Mouse (Mus musculus) ES-Bruce4 (cell line): ENCODE measurements around the gene Jun. TPM values are rescaled to one million over a fixed set of nuclear protein-coding genes. Genes with fewer than 3 reads are reported as not detected.

Experiments
- H3K27ac ChIP-seq: 2 replicates; pipeline ENCODE4 v1.5.1; 2012; ENCODE audit warnings: low read length, inconsistent platforms; ENCODE audit not compliant: insufficient read depth
- H3K27me3 ChIP-seq: 2 replicates; pipeline ENCODE4 v1.6.1; 2012; ENCODE audit warnings: mild to moderate bottlenecking, low read length, inconsistent platforms; ENCODE audit not compliant: control insufficient read depth, poor library complexity, insufficient read depth, severe bottlenecking
- H3K36me3 ChIP-seq: 2 replicates; pipeline ENCODE4 v1.6.1; 2012; ENCODE audit warnings: inconsistent platforms, mild to moderate bottlenecking, low read length, moderate library complexity; ENCODE audit not compliant: control insufficient read depth, poor library complexity, insufficient read depth, severe bottlenecking
- H3K4me1 ChIP-seq: one replicate; pipeline ENCODE4 v1.8.1; 2011; ENCODE audit warnings: low read length; ENCODE audit not compliant: control insufficient read depth, insufficient read depth
- H3K4me3 ChIP-seq: 2 replicates; pipeline ENCODE4 v1.5.1; 2011; ENCODE audit warnings: low read depth, mild to moderate bottlenecking, low read length
- H3K9ac ChIP-seq: 2 replicates; pipeline ENCODE4 v1.6.1; 2012; ENCODE audit warnings: low read depth, mild to moderate bottlenecking, inconsistent platforms; ENCODE audit not compliant: poor library complexity, severe bottlenecking
- H3K9me3 ChIP-seq: replicated peaks from 2 replicates; pipeline ENCODE4 v1.6.1; 2012; ENCODE audit warnings: mild to moderate bottlenecking, low read length, inconsistent platforms; ENCODE audit not compliant: control insufficient read depth, poor library complexity, insufficient read depth, severe bottlenecking
- CTCF ChIP-seq: IDR thresholded peaks from one replicate; pipeline ENCODE4 v1.8.1; 2011; ENCODE audit warnings: low read depth, low read length
- EP300 ChIP-seq: IDR thresholded peaks from 2 replicates; pipeline ENCODE4 v1.6.1; 2011; ENCODE audit warnings: low read depth, low read length; ENCODE audit not compliant: insufficient read depth
- POLR2A ChIP-seq: IDR thresholded peaks from one replicate; pipeline ENCODE4 v1.8.1; 2011; ENCODE audit warnings: low read length; ENCODE audit not compliant: insufficient read depth
- polyA plus RNA-seq: library from polyadenylated mRNA; stranded (reverse); fragments of >200 nt; gene quantifications from 2 replicates; pipeline ENCODE4 v1.2.4, GENCODE M21; 2011; ENCODE audit warnings: low read depth; ENCODE audit not compliant: missing spikeins, insufficient read depth, insufficient read length

The Jun gene
- polyA plus RNA-seq, result 16.7 and 17.9 TPM in 2 replicates

DNA sequence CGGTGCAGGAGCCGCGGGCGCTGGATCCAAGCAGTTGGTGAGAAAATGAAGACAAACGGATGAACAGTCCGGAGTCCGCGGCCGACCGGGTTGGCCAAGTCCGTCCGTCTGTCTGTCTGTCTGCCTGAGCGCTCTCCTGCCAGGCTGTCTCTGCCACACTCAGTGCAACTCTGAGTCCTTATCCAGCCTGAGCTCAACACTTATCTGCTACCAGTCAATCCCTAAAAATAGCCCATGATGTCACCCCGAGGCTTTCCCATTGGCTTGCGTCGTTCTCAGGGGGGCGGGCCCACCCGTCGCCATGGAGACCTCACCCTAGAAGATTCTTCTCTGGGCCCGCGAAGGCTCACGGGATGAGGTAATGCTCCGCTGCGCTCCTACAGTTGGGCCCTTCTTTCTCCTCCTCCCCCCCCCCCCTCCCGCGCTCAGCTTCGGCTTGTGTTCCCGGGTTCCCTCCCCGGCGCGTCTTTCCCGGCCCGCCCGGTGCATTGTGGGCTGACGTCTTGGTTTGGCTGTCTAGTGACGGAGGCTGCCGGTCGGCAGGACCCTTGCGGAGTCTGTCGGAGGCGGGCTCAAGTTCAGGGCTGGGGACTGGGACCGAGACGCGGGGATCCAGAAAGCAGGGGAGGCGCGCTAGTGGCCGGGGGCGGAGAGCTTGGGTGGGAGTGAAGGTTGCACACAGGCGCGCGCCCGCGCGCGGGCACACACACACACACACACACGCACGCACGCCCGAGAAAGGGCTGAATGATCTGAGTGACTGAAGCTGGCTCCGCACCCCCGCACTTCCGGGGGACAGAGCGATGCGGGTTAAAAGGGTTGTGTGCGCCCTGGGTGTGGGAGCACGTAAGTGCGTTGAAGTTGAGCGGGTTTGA, at the start of gene Jun:
Gene Jun, minus strand, starts transcription at position 198 of the 875 bp plus-strand sequence.
- Histone ChIP-seq H3K4me1 (no peaks in the 10 kb centered on the region), H3K9ac (peak within 1 kb of the TSS; percentile 85), H3K4me3 (peak within 1 kb of the TSS; percentile 88), H3K36me3 (no peaks in the 10 kb centered on the region), H3K27me3 (no peaks in the 10 kb centered on the region), H3K27ac (peak within 1 kb of the TSS; percentile 56), H3K9me3 (no peaks in the 10 kb centered on the region)
- TF ChIP-seq POLR2A (peak; percentile 97), CTCF (no peak), EP300 (0 out of 2 replicates have a peak, but pooled peaks have one; percentile 5)

DNA sequence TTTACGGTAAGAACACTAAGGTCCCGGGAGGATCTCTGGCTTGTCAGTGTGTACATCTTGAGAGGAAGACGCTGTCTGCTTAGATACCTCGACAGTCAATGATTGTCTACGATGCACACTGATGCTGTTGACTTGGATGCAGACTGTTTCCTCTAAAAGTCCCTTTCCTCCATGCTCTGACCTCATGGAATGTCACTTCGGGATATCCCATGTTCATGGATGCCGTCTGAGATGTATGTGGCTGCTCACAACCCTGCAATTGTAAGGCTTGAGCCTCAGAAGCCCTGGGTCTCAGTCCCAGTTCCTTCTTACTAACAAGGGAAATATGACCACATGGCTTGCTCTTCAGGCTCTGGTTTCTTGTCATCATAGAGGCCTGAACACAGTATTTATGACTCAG, 49.7 kb upstream of the Jun start:
- H3K27me3 ChIP-seq, result no peaks in the 10 kb centered on the region
- H3K9ac ChIP-seq, result no peak overlapping the region
- H3K4me3 ChIP-seq, result no peak overlapping the region
- H3K9me3 ChIP-seq, result no peaks in the 10 kb centered on the region
- TF ChIP-seq CTCF (no peak), EP300 (no peak), POLR2A (no peak)
- no peaks in the 10 kb centered on the region for H3K36me3 ChIP-seq
- no peak overlapping the region for H3K27ac ChIP-seq
- no peaks in the 10 kb centered on the region for H3K4me1 ChIP-seq

DNA sequence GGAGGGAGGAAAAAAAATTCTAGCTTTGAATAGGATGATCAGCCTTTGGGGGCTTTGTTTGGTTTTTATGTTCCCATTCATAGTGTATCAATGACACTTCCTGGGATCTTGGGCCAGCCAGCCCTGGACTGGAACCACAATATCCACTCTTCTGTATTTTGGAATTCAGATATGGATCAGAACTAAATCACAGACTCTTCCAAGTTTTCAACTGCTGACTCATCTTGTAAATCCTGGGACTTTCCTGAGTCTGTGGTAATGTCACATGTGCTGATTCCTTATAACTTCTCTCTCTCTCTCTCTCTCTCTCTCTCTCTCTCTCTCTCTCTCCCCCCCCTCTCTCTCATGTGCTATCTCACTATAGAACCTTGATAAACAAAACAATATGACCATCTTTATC, 48.7 kb upstream of the Jun start:
- Histone ChIP-seq H3K4me1 (no peaks in the 10 kb centered on the region), H3K4me3 (no peak overlapping the region), H3K36me3 (no peaks in the 10 kb centered on the region), H3K27me3 (no peaks in the 10 kb centered on the region), H3K27ac (no peak overlapping the region), H3K9me3 (no peaks in the 10 kb centered on the region), H3K9ac (no peak overlapping the region)
- TF ChIP-seq CTCF (no peak), POLR2A (no peak), EP300 (no peak)

DNA sequence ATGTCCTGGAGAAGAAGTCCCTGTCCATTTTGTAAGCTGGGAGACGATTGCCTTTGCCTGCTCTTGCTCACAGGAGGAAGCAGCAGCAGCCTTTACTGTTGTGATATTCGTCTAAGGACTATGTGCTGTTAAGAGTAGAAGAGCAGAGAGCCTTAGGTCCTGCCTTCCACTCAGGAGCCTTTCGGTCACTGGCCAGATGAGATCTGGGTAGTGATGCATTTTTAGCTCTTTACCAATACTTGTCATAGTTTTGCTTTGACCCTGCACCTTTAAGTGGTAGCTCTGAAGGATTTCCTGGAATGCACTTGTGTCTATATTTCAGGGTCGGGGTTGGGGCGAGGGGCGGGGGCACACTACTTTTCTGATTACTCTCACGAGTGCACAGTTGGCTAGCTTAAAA, 47.4 kb upstream of the Jun start:
- H3K27me3 ChIP-seq, result no peaks in the 10 kb centered on the region
- no peaks in the 10 kb centered on the region for H3K36me3 ChIP-seq
- H3K4me3 ChIP-seq, result no peak overlapping the region
- H3K9me3 ChIP-seq, result no peaks in the 10 kb centered on the region
- no peak overlapping the region for H3K9ac ChIP-seq
- peaks cover 2% of the 10 kb centered on the region for H3K4me1 ChIP-seq
- TF ChIP-seq POLR2A, result no peak
- TF ChIP-seq CTCF, result no peak
- TF ChIP-seq EP300, result no peak
- H3K27ac ChIP-seq, result no peak overlapping the region

DNA sequence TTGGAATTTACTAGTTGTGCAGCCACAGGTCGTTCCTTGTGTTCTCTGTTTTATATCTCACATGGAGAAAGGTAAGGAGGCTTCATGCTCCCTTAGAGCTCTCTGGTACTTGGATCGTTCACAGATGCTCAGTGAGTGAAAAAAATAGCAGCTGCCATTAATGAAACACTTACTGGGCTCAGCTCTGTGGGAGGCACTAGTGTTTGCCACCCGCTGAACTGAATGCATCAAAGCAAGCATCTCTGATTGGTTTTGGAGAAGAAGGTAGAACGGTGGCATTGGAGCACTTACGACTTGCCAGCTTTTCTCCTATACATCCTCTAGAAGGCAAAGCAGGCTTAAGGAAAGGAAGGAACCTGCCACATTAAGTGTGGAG, 46.7 kb upstream of the Jun start:
- H3K9ac ChIP-seq, result no peak overlapping the region
- H3K27ac ChIP-seq, result no peak overlapping the region
- TF ChIP-seq POLR2A (no peak), CTCF (no peak), EP300 (no peak)
- H3K27me3 ChIP-seq, result no peaks in the 10 kb centered on the region
- no peaks in the 10 kb centered on the region for H3K9me3 ChIP-seq
- H3K36me3 ChIP-seq, result no peaks in the 10 kb centered on the region
- H3K4me1 ChIP-seq, result peaks cover 3% of the 10 kb centered on the region
- no peak overlapping the region for H3K4me3 ChIP-seq

DNA sequence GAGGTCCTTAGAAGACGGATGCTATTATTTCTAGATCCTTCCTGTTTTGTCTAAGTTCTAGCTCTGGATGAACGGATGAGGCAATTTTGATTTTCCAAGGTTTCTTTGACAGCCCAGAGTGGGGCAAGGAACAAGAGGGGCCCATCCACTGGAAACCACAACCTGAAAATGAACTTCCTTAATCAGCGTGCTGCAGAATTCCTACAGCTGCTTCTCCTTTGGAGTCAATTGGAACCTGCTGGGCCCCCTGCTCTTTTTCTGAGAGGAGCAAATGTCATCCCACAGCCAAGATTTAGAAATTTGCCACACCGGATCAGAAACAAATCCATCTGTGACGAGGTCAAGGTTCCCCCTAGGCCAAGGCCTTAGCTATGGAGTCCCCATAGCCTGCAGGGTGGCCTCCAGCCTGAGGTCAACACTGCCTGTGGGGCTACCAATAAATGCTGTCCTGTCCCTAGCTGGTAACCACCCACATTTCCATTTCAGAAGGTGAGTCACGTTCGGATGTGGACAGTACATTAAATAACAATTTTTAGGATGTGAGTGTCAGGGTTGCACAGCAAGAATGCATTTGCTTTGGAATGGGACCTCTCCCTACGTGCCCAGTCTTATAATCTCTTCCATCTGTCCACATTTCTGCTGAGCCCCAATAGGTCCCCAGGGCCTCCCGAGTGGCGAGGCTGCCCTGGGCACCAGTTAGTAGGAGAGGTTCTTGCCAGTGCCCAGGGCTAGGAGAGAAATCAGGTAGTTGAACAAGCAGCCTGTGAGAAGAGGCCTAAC, 46.1 kb upstream of the Jun start:
- no peak overlapping the region for H3K4me3 ChIP-seq
- no peak for TF ChIP-seq POLR2A
- no peaks in the 10 kb centered on the region for H3K36me3 ChIP-seq
- H3K9ac ChIP-seq, result no peak overlapping the region
- H3K27ac ChIP-seq, result no peak overlapping the region
- H3K27me3 ChIP-seq, result no peaks in the 10 kb centered on the region
- H3K9me3 ChIP-seq, result no peaks in the 10 kb centered on the region
- peaks cover 3% of the 10 kb centered on the region for H3K4me1 ChIP-seq
